ENCODE assay signal across 17 mouse cellular contexts in the genomic region with DNA sequence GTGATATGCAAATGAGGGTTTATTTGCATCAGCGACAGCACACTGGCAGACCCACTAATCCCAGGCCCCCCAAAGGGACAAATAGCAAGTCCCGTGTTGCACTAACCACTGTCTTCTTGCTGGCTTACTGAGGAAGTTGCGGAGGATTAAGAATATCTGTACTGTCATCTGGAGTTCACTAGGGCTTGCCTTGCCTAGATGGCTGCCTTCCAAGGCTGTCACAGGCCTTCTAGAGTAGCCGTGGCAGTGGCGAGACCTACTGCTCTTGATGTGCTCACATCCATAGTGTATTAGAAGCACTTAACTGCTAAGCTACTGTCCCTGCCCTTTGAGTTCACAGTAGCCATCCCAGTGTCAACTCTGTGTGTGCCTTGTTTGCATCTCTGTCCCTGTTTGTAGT. TPM values are rescaled to one million over a fixed set of nuclear protein-coding genes. Genes with fewer than 3 reads are reported as not detected.
DNase-seq lines count a peak whose midpoint lies in the region; ATAC-seq and TF ChIP-seq lines count a peak whose summit lies in the region.
"Had no signal": no experiment of that assay in that cellular context is flagged by ENCODE, and none has a peak within 500 bp of the region (broad histone marks: within the 10 kb centered on the region; RNA-seq: fewer than 3 reads in every experiment).

No protein-coding gene starts in this region.

- H3K9ac ChIP-seq in lung, embryonic 14.5 days: no peak overlapping the region

- no peak; the same call in 1 of the 2 replicates for ATAC-seq in lung, embryonic 14.5 days (ENCODE audit: insufficient read depth)
- no peak for ATAC-seq in CD4-positive, CD25-positive, alpha-beta regulatory T cell, adult 4 months
- ATAC-seq: intestine, embryonic 16.5 days; Patski had no signal

- TF ChIP-seq CTCF in gastrocnemius, adult 2 months (IDR thresholded peaks at IDR 0.05): no peak
- no peak for TF ChIP-seq CTCF in lung, embryonic 14.5 days (IDR thresholded peaks at IDR 0.05; ENCODE audit: low read depth)

- H3K4me3 ChIP-seq in gastrocnemius, adult 2 months: no peak overlapping the region
- no peak overlapping the region for H3K4me3 ChIP-seq in lung, embryonic 14.5 days (ENCODE audit: low read depth, low read length)

- H3K36me3 ChIP-seq in lung, embryonic 14.5 days (ENCODE audit: insufficient read depth): no peaks in the 10 kb centered on the region

- WGBS in lung, embryonic 14.5 days: 36% methylated on average over 5 of the region's 5 CpGs

- no peaks in the 10 kb centered on the region for H3K27me3 ChIP-seq in lung, embryonic 14.5 days (ENCODE audit: insufficient read depth, low read length)
- H3K27me3 ChIP-seq: CH12.LX, Patski had no signal

- no peaks in the 10 kb centered on the region for H3K9me3 ChIP-seq in lung, embryonic 14.5 days (ENCODE audit: low read depth, low read length)

- DNase-seq in gastrocnemius, adult 2 months: peak; percentile 38
- no peak for DNase-seq in gastrocnemius, postnatal 10 days
- DNase-seq in lung, embryonic 14.5 days: peak; percentile 47
- DNase-seq in lung, postnatal 10 days: no peak
- DNase-seq in adipocyte (ENCODE audit: low spot score): peak; percentile 72
- DNase-seq in kidney, postnatal 36 days: peak; percentile 44 to 62
- no peak for DNase-seq in natural killer cell, adult 2 months (ENCODE audit: low spot score in 2 of 2)
- DNase-seq: adrenal gland, adult 8-10 months; cerebellum, adult 11 months; gastrocnemius, postnatal 36 days; left cerebral cortex, postnatal 4 days; right cerebral cortex, postnatal 4 days; thymus, postnatal 4 days had no signal

- intact Hi-C loops in gastrocnemius, adult 2 months (cut with DNase I): no loop called here

- H3K4me1 ChIP-seq in lung, embryonic 14.5 days (ENCODE audit: insufficient read depth): peaks cover 16% of the 10 kb centered on the region; the same call in 1 of the 2 replicates

- no peak overlapping the region for H3K27ac ChIP-seq in gastrocnemius, adult 2 months
- H3K27ac ChIP-seq in lung, embryonic 14.5 days (ENCODE audit: low read depth): no peak overlapping the region

- no peak overlapping the region for H3K4me2 ChIP-seq in lung, embryonic 14.5 days

RNA-seq across cellular contexts. Expression of gene Atxn1, which starts 58.4 kb away (rescaled TPM):
- total RNA-seq in gastrocnemius, adult 2 months (2021): 10 to 100 TPM; 40.4 to 56.3 TPM
- 10 to 100 TPM; 27.7 to 33.5 TPM for total RNA-seq in gastrocnemius, postnatal 10 days (2021)
- polyA plus RNA-seq in lung, embryonic 14.5 days (2014; fragmentation: Nextera tagmentation; extraction: Ambion mirVana): 3.9 and 6.4 TPM in 2 replicates
- 10 to 100 TPM; 26.0 to 31.6 TPM for polyA plus RNA-seq in CD4-positive, CD25-positive, alpha-beta regulatory T cell, adult 4 months (2017; shearing (Covaris generic))

Comparison
In these comparisons a context has a peak if more than half of its experiments do, and no peak if none do; other contexts are left out.
1. DNase-seq: peak in gastrocnemius, adult 2 months (single experiment), lung, embryonic 14.5 days (single experiment), adipocyte (single experiment) and kidney, postnatal 36 days (2 of 2); none in gastrocnemius, postnatal 10 days (single experiment), lung, postnatal 10 days (single experiment) and natural killer cell, adult 2 months (0 of 2).